Mouse (Mus musculus) cerebellum, adult 11-12 months (tissue): ENCODE measurements around the gene Pstk.
"Not testable (repeated sequence)": the region's sequence is repeated elsewhere in the genome, so short reads cannot be mapped to it uniquely, and the experiment has no call there.

ENCODE experiments used
- DNase-seq: peaks from one replicate; pipeline ENCODE4 v3.0.0; 2022

The Pstk gene

DNA sequence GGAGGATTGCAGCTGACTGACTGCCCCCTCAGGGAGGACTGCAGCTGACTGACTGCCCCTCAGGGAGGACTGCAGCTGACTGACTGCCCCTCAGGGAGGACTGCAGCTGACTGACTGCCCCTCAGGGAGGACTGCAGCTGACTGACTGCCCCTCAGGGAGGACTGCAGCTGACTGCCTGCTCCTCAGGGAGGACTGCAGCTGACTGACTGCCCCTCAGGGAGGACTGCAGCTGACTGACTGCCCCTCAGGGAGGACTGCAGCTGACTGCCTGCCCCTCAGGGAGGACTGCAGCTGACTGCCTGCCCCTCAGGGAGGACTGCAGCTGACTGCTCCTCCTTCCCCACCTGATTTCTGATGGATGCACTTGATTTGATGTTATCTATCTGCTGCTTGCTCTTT lies 45.8 kb downstream of the Pstk start:
- not testable (repeated sequence) for DNase-seq

DNA sequence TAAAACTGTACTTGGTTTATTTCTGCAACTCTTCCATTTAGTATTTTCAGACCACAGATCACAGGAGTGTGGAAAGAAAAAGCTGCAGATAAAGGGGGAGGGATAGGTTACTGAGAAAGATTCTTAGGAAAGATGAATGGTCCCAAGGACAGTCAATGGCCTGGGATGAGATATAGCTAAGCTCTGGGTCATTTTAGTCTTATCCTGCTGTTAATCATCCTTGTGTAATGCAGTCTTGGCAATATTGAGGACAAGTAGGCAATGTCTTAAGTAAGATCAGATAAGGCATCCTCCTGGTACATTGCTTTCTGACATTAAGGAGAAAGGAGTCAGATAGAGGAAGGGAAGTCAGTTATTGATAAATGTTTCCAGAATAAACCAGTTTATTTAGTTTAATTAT lies 46.7 kb downstream of the Pstk start:
- DNase-seq = no peak

GRCm38 (mm10) chr7:131424912-131425311 lies 54.0 kb downstream of the Pstk start:
- DNase-seq = no peak

GRCm38 (mm10) chr7:131427331-131427730 lies 56.4 kb downstream of the Pstk start:
- DNase-seq = no peak

DNA sequence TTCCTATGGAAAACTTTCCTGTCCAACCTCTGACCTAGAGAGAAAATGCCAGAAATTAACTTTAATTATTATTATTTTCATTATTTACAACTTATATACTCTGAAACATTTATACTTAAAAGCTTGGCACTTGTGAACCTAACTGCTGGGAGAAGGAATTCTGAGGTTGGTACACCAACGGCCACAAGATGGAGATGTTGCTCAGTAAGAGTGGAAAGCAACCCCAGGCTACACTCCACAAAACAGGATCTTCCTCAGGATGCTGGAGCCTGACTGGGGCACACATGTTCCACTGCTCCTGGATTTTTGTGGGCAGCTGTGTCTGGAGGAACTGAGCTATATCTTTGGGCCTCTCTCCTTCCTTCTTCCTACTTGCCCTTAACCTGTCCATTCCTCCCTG lies 61.3 kb downstream of the Pstk start:
- no peak for DNase-seq

GRCm38 (mm10) chr7:131434276-131434675 lies 63.3 kb downstream of the Pstk start:
- DNase-seq = no peak

GRCm38 (mm10) chr7:131437051-131437450 lies 66.1 kb downstream of the Pstk start:
- DNase-seq = no peak
